Mouse (Mus musculus) layer of hippocampus, adult 9-10 months (tissue): ENCODE data around the gene Nfe2l2.
"Not testable (repeated sequence)": the region's sequence is repeated elsewhere in the genome, so short reads cannot be mapped to it uniquely, and the experiment has no call there.

ENCODE experiments used
- DNase-seq: peaks from one replicate; pipeline ENCODE4 v3.0.0; 2022; ENCODE audit warnings: low spot score

Nfe2l2 gene

GRCm38 (mm10) chr2:75713083-75713482 lies 8.6 kb upstream of the Nfe2l2 start:
- no peak for DNase-seq

DNA sequence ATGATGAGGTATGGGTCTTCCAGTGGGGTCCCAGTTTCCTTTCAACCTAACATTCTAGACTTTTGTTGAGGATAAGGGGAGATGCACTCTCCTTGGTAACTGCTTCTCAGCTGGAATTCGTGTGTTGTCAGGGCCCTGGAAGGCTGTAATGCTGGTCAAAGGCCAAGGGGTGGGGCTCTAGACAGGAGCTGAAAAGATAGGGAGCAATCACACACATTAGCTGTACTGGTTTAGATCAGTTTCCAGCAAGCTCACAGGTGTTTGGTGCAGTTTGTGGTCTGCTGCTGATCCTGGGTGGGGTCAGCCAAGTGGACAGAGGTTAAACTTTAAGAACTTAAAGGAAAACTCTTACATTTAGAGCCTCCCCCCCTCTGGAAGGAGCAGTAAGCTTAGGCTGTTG lies 3.0 kb upstream of the Nfe2l2 start:
- no peak for DNase-seq

GRCm38 (mm10) chr2:75706435-75706834 lies 2.0 kb upstream of the Nfe2l2 start:
- no peak for DNase-seq

DNA sequence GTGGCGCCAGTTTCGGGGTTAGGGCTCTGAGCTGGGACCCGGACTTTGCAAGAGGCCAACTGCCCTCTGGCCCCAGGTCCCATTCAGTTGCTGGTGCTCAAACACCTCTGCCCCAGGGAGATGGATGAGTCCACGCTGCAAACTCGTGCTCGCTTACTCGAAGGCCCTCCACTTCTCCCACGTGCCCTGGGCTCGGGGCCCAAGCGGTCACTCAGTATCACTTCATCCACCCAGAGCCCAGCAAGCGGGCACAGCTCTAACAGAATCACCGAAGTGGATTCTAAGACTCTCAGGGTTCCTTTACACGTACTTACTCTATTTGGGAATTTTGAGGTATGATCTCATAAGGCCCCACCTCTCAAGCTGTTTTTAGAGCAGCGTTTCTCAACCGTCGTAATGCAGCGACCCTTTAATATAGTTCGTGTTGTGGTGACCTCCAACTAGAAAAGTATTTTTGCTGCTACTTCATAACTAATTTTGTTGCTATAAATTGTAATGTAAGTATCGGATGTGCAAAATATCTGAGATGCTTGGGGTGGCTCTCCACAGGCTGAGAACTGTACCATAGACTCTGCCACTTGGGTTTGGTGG lies 816 bp upstream of the Nfe2l2 start:
- no peak for DNase-seq

- peak; percentile 47 for DNase-seq
Measured at GRCm38 (mm10) chr2:75703375-75704181, 863 bp downstream of the Nfe2l2 start.

DNA sequence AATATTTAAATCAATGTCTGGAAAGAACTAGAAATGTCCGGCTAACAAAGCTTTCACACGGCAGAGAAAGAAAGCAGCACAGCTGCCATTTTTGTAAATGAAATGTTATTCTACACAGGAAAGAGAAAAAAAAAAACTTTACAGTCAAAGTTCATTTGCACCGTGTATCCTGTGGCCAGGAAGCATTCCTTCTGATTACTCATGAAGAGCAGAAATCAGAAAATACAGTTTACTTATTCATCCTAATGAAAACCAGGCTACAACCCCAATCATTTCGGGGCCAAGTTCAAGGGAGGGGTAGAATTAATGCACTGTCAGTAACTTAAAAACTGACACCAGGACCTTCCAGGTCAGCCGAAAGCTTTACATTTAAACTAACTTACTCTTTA lies 1.9 kb downstream of the Nfe2l2 start:
- DNase-seq: no peak

GRCm38 (mm10) chr2:75701822-75702587 lies 2.4 kb downstream of the Nfe2l2 start:
- no peak for DNase-seq

DNA sequence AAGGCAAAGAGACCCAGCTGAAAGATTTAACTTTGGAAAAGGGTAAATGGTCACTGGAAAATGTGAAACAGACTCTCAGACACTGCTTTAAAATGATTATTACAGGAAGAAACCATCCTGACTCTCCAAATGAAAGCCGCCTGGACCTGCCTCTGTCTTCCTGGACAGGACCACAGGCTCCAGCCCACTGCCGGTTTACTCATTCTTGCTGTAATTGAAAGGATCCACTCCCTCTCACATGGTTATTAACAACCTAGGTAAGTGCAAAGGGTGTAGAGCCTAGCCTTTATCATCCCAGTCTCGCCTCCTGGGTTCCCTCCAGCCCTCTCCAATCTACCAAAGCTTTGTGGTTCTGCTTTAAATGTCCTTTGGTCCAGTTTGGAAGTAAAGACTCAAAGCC lies 3.2 kb downstream of the Nfe2l2 start:
- no peak for DNase-seq

GRCm38 (mm10) chr2:75700543-75700942 lies 3.9 kb downstream of the Nfe2l2 start:
- DNase-seq: no peak

DNA sequence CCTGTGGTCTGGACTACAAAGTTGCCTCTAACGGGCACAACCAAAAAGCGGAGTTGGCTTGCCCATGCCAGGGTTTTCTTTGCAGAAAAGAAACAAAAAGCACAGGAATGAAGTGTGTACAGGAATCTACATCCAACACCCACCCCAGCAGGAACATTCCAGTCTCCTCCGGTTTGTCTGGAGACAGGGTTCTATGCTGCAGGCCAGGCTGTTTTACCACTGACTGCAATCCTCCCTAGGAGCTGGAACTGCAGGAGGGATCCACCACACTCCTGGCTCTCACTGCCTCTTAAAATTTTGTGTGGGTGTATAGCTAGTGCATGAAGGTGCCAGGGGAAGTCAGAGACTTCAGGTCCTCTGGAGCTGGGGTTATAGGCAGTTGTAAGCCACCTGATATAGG lies 5.6 kb downstream of the Nfe2l2 start:
- DNase-seq: no peak

DNA sequence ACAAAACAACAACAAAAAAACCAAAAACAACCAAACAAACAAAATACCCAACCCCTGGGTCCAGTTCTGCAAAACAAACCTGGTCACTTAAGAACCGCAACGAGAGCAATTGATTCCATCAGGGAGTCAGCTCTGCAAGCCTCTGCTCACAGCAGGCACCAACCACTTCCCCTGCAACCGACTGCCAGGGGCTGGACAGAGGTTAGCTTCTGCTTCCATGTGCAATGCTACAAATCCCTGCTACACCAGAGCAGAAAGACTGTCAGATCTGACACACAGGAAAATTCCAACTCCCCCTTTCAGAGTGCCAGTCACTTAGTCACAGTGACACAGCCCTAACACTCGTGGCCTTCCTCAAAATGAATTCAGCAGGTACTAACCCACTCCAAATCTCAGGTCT lies 6.4 kb downstream of the Nfe2l2 start:
- DNase-seq: no peak

GRCm38 (mm10) chr2:75697222-75697621 lies 7.2 kb downstream of the Nfe2l2 start:
- DNase-seq: no peak

- no peak for DNase-seq
Measured at GRCm38 (mm10) chr2:75696371-75696770, 8.1 kb downstream of the Nfe2l2 start.

DNA sequence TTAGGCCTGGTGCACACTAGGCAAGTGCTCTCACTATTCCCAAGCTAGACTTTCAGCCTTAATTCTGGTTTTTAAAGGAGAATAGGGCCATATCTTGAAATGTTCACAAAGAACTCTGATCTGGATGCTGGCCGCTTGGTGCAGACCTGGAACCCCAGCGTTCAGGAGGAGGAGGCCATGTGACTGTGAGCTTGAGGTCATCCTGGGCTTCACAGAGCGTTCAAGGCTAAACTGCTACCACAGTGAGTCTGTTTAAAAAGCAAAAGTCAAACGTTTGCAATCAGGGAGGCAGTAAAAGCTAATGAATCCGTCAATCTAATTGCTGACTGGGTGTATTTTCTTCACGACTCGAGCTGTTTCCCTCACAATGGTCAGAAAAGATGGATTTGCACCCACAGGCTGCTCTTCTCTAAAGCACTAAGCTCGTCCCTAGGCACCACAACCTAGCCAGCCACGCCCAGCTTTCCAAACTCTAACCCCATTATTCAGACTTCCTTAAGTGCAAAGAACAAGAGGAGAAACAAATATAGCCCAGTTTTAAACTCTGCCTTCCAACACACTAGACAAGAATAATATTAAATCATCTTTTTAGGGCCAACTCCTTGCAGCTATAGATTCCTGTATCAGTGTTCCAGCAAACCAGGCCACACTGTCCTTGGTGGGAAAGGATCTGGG lies 8.6 kb downstream of the Nfe2l2 start:
- DNase-seq: no peak

GRCm38 (mm10) chr2:75694926-75695325 lies 9.5 kb downstream of the Nfe2l2 start:
- DNase-seq: not testable (repeated sequence)

DNA sequence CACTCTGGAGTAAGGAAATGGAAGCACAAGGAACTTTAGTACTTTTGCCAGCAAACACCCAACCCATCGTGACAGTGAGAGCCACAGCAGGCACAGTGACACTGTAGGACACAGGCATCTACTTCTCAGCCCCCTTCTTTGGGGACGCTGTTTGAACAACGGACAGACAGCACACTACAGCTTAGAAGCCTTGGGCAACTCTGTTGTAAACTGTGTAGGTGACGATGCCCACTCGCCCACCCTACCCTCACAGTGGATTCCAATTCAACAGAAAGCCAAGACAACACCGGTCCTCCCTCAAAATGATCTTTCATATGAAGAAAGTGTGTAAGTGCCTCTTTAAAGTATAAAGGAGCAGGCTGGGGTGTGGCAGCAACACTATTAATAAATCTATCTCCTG lies 12.1 kb downstream of the Nfe2l2 start:
- no peak for DNase-seq

DNA sequence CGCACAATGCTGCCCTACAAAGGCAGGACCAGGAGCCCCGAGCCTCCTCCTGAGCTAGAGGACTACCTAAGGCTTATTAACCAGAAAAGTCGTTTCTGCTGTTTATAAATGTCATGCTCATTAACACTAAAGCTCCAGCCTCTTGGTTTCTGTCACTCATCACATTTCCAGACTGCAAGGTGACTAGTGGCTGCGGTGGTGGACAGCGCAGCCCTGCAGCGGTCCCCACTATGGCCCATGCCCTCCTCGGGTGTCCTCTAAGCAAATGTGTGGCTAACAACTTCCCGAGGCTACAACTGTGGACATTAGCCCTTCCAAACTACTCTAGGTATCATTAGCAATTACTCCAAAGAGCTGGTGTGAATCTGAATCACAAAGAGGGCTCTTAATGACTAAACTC lies 13.1 kb downstream of the Nfe2l2 start:
- DNase-seq: no peak

- DNase-seq: no peak
Measured at GRCm38 (mm10) chr2:75690656-75691055, 13.8 kb downstream of the Nfe2l2 start.

GRCm38 (mm10) chr2:75689482-75690158 lies 14.8 kb downstream of the Nfe2l2 start:
- DNase-seq: no peak

DNA sequence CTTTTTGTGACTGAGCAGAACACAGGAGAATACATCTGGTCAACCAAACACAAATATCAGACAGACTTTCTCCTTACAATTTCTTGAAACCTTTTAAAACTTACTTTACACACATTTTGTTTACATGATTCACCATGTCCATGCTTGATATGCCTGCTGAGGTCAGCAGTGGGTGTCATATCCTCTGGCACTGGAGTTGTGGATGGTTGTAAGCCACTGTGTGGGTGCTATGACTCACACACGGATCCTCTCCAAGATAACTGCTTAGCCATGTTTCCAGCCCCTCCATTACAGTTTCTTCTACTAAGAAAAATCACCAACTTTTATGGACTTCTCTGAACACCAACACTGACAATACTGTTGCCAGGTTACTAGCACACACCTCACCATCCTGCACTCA lies 15.5 kb downstream of the Nfe2l2 start:
- no peak for DNase-seq

- no peak for DNase-seq
Measured at GRCm38 (mm10) chr2:75687040-75687749, 17.2 kb downstream of the Nfe2l2 start.
